In the genomic region with DNA sequence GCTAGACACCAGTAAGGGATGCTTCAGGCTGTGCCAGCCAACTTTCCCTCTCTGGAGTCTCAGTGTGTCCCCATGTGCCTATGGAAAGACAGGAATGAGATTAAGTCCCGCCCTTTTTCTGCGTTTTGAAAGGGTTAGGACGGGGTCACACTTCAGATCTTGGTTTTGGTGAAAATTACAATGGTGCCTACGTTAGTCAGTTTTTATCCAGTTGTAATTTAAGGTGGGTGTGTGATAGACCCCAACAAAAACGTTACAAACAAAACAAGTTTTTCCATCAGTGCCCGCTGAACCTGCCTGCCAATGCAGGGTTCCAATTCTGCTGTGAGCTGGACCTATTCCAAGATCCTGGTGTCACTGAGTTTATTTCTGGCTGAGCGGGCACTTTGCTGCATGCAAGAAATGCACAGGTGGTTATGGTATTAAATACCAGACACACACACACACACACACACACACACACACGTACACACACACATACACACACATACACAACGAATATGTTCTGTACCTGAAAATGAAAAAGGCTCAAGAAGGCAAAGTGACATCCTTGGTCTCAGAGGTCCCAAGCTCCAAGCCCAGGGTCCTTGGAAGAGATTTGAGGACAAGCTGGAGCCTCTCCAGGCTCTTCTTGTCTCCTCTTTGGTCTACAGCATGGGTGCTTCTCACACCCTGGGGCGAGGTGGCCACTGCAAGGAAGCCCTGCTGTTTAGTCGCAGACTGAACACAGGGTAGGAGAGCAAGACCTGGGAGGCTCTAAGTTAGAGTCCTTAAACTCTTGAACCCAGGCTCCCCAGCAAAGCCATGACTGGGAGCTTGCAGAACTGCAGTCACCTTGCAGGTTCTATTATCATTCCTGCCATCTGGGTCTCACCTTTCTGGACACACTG, we compare ENCODE assay signal across 8 mouse cellular contexts. TPM values are rescaled to one million over a fixed set of nuclear protein-coding genes. Genes with fewer than 3 reads are reported as not detected.
DNase-seq lines count a peak whose midpoint lies in the region; ATAC-seq and TF ChIP-seq lines count a peak whose summit lies in the region.

No protein-coding gene starts in this region.

- H3K9ac ChIP-seq in ES-E14 (ENCODE audit: insufficient read depth, low read depth, low read length, poor library complexity, severe bottlenecking), result peak overlapping the region; percentile 65
- peak overlapping the region; percentile 99 for H3K9ac ChIP-seq in forebrain, embryonic 11.5 days (ENCODE audit: low read length)
- peak overlapping the region; percentile 97 for H3K9ac ChIP-seq in intestine, embryonic 16.5 days (ENCODE audit: low read depth, low read length)

- in situ Hi-C loops in ES-E14 (cut with MboI; ENCODE audit: low sequenced_read_pairs in 2 of 2, unreplicated experiment in 2 of 2), result no loop called here

- peaks cover 8% of the 10 kb centered on the region for H3K36me3 ChIP-seq in C2C12 (ENCODE audit: control insufficient read depth, insufficient read depth)
- H3K36me3 ChIP-seq in ES-E14 (ENCODE audit: control insufficient read depth, insufficient read depth, low read length, poor library complexity, severe bottlenecking), result peaks cover 11% of the 10 kb centered on the region; the same call in 1 of the 2 replicates
- no peaks in the 10 kb centered on the region for H3K36me3 ChIP-seq in forebrain, embryonic 11.5 days (ENCODE audit: control insufficient read depth, insufficient read depth, low read length)
- H3K36me3 ChIP-seq in intestine, embryonic 16.5 days (ENCODE audit: control insufficient read depth, insufficient read depth, low read length), result no peaks in the 10 kb centered on the region
- H3K36me3 ChIP-seq in macrophage (ENCODE audit: inconsistent target), result no peaks in the 10 kb centered on the region

- peak overlapping the region; percentile 27 for H3ac ChIP-seq in C2C12 (ENCODE audit: control insufficient read depth, insufficient read length, low read depth)

- no peaks in the 10 kb centered on the region for H3K27me3 ChIP-seq in C2C12 (ENCODE audit: control insufficient read depth, insufficient read depth, insufficient read length)
- H3K27me3 ChIP-seq in forebrain, embryonic 11.5 days (ENCODE audit: control insufficient read depth, insufficient read depth, low read length), result no peaks in the 10 kb centered on the region
- no peaks in the 10 kb centered on the region for H3K27me3 ChIP-seq in intestine, embryonic 16.5 days (replicated peaks; ENCODE audit: control insufficient read depth, insufficient read depth, low read length)

- H3K4me2 ChIP-seq in forebrain, embryonic 11.5 days (ENCODE audit: low read depth, low read length, severe bottlenecking), result peak overlapping the region; percentile 79
- H3K4me2 ChIP-seq in intestine, embryonic 16.5 days (ENCODE audit: low read depth, low read length), result peak overlapping the region; percentile 82

- H3K4me3 ChIP-seq in C2C12 (ENCODE audit: insufficient read depth, poor library complexity, severe bottlenecking) (peak overlapping the region; percentile 92), ES-E14 (ENCODE audit: insufficient read depth in 1 of 2, low read depth in 1 of 2, low read length in 2 of 2, poor library complexity in 1 of 2, severe bottlenecking in 1 of 2) (peak overlapping the region; percentile 73 to 91), macrophage (ENCODE audit: inconsistent target) (peak overlapping the region; percentile 55)
- peak overlapping the region; percentile 99 for H3K4me3 ChIP-seq in forebrain, embryonic 11.5 days (ENCODE audit: low read depth, low read length)
- H3K4me3 ChIP-seq in intestine, embryonic 16.5 days (ENCODE audit: low read length), result peak overlapping the region; percentile 99

- H3K79me2 ChIP-seq in C2C12 (ENCODE audit: control insufficient read depth, insufficient read depth) (peaks cover 37% of the 10 kb centered on the region), macrophage (ENCODE audit: inconsistent target) (peaks cover 33% of the 10 kb centered on the region)

- H3K79me3 ChIP-seq in C2C12 (ENCODE audit: low read depth), result peaks cover 35% of the 10 kb centered on the region

- H3K27ac ChIP-seq in ES-E14 (ENCODE audit: insufficient read depth, low read depth, low read length, poor library complexity, severe bottlenecking), result peak overlapping the region; percentile 42; the same call in 1 of the 2 replicates
- H3K27ac ChIP-seq in forebrain, embryonic 11.5 days (ENCODE audit: low read depth, low read length), result peak overlapping the region; percentile 84
- H3K27ac ChIP-seq in intestine, embryonic 16.5 days (ENCODE audit: low read length), result peak overlapping the region; percentile 96
- H3K27ac ChIP-seq in macrophage, result peak overlapping the region; percentile 58

- no peaks in the 10 kb centered on the region for H3K9me3 ChIP-seq in ES-E14 (ENCODE audit: control insufficient read depth, insufficient read depth, low read depth, low read length)
- no peaks in the 10 kb centered on the region for H3K9me3 ChIP-seq in forebrain, embryonic 11.5 days (ENCODE audit: control insufficient read depth, low read length)
- no peaks in the 10 kb centered on the region for H3K9me3 ChIP-seq in intestine, embryonic 16.5 days (ENCODE audit: control insufficient read depth, low read length)

- no peak for TF ChIP-seq CTCF in C2C12 (IDR thresholded peaks at IDR 0.05; ENCODE audit: control insufficient read depth, insufficient read depth, insufficient read length)

- H3K4me1 ChIP-seq in ES-E14 (ENCODE audit: control insufficient read depth in 2 of 2, insufficient read depth in 2 of 2, low read length in 2 of 2, poor library complexity in 1 of 2), result peaks cover 3 to 15% of the 10 kb centered on the region in 2 experiments; a peak in 2 of 4 replicates
- peaks cover 15% of the 10 kb centered on the region for H3K4me1 ChIP-seq in forebrain, embryonic 11.5 days (replicated peaks; ENCODE audit: control insufficient read depth, insufficient read depth, low read length)
- H3K4me1 ChIP-seq in intestine, embryonic 16.5 days (ENCODE audit: control insufficient read depth, insufficient read depth, low read length), result peaks cover 30% of the 10 kb centered on the region

- no peak for ATAC-seq in forebrain, embryonic 11.5 days (replicated peaks; ENCODE audit: low FRiP score)
- no peak for ATAC-seq in intestine, embryonic 16.5 days

- 34% methylated on average over 11 of the region's 11 CpGs for WGBS in forebrain, embryonic 11.5 days
- WGBS in intestine, embryonic 16.5 days, result 27% methylated on average over 11 of the region's 11 CpGs
- 26% methylated on average over 11 of the region's 11 CpGs for WGBS in macrophage (ENCODE audit: missing documents)

- DNase-seq in ES-E14 (ENCODE audit: low read depth, low spot score), result no peak
- DNase-seq in forebrain, embryonic 11.5 days (ENCODE audit: low spot score), result no peak
- DNase-seq in urinary bladder, adult 2 months (ENCODE audit: low spot score), result no peak
- no peak for DNase-seq in frontal cortex, postnatal 10 days (ENCODE audit: low spot score in 2 of 2)
- DNase-seq in gastrocnemius, postnatal 10 days, result no peak

RNA-seq across cellular contexts. Expression of a gene that starts 30.9 kb away (rescaled TPM):
- 21.6 TPM for polyA plus RNA-seq in C2C12 (2012; fragmentation: generic; extraction: Trizol)
- total RNA-seq in ES-E14 (2012; rRNA removed), result 28.4 and 29.3 TPM in 2 replicates
- polyA plus RNA-seq in forebrain, embryonic 11.5 days (2014; fragmentation: Nextera tagmentation; extraction: Ambion mirVana), result 188 and 191 TPM in 2 replicates
- 82.5 and 85.9 TPM in 2 replicates for polyA plus RNA-seq in intestine, embryonic 16.5 days (2015; fragmentation: Nextera tagmentation; extraction: Ambion mirVana)
- 10 to 100 TPM in 24 of 26 experiments, 1 to 10 TPM in 2; 8.6 to 56.8 (median 32.7) TPM for total RNA-seq in macrophage (2018; cell fraction: chromatin; rRNA removed)
- 10 to 100 TPM in 24 of 26 experiments, 1 to 10 TPM in 2; 9.5 to 20.9 (median 14.7) TPM for total RNA-seq in macrophage (2018; cell fraction: cytosol; rRNA removed)
- 10 to 100 TPM in 24 of 26 experiments, 1 to 10 TPM in 2; 9.7 to 48.4 (median 15.8) TPM for total RNA-seq in macrophage (2018; cell fraction: nucleus; rRNA removed)
- 15.0 to 33.6 TPM (median 15.3 TPM) in 3 replicates for polyA plus RNA-seq in macrophage (2018)
- 29.8 and 33.0 TPM in 2 replicates for polyA plus RNA-seq in urinary bladder, adult 2 months (2012; rRNA removed)
- 10 to 100 TPM; 52.3 to 53.6 TPM for total RNA-seq in gastrocnemius, postnatal 10 days (2021)

RNA-seq across cellular contexts. Expression of a gene that starts 34.4 kb away (rescaled TPM):
- polyA plus RNA-seq in C2C12 (2012; fragmentation: generic; extraction: Trizol) (5.5 TPM), macrophage (2018) (0.59 to 1.1 TPM (median 0.90 TPM) in 3 replicates)
- total RNA-seq in ES-E14 (2012; rRNA removed), result 1.6 TPM in 2 replicates
- polyA plus RNA-seq in forebrain, embryonic 11.5 days (2014; fragmentation: Nextera tagmentation; extraction: Ambion mirVana), result 14.4 and 16.0 TPM in 2 replicates
- polyA plus RNA-seq in intestine, embryonic 16.5 days (2015; fragmentation: Nextera tagmentation; extraction: Ambion mirVana), result 4.6 and 5.5 TPM in 2 replicates
- 1 to 10 TPM in 4 of 26 experiments, under 1 TPM in 6, not detected in 16; 0.37 to 2.0 (median 0.86) TPM for total RNA-seq in macrophage (2018; cell fraction: chromatin; rRNA removed)
- total RNA-seq in macrophage (2018; cell fraction: cytosol; rRNA removed), result 1 to 10 TPM in 10 of 26 experiments, under 1 TPM in 16; 0.29 to 1.6 (median 0.92) TPM
- total RNA-seq in macrophage (2018; cell fraction: nucleus; rRNA removed), result 1 to 10 TPM in 5 of 26 experiments, under 1 TPM in 14, not detected in 7; 0.29 to 2.3 (median 0.63) TPM
- polyA plus RNA-seq in urinary bladder, adult 2 months (2012; rRNA removed), result 8.0 and 10.2 TPM in 2 replicates
- total RNA-seq in gastrocnemius, postnatal 10 days (2021), result 1 to 10 TPM in 1 of 2 experiments, under 1 TPM in 1; 0.94 to 1.6 TPM

RNA-seq across cellular contexts. Expression of a gene that starts 38.4 kb away (rescaled TPM):
- polyA plus RNA-seq in C2C12 (2012; fragmentation: generic; extraction: Trizol) (46.9 TPM), macrophage (2018) (23.8 to 53.3 TPM (median 24.9 TPM) in 3 replicates)
- 103 and 106 TPM in 2 replicates for total RNA-seq in ES-E14 (2012; rRNA removed)
- polyA plus RNA-seq in forebrain, embryonic 11.5 days (2014; fragmentation: Nextera tagmentation; extraction: Ambion mirVana), result 74.5 and 84.0 TPM in 2 replicates
- polyA plus RNA-seq in intestine, embryonic 16.5 days (2015; fragmentation: Nextera tagmentation; extraction: Ambion mirVana), result 40.0 and 44.8 TPM in 2 replicates
- 100 to 1,000 TPM in 1 of 26 experiments, 10 to 100 TPM in 25; 22.4 to 107 (median 44.5) TPM for total RNA-seq in macrophage (2018; cell fraction: chromatin; rRNA removed)
- total RNA-seq in macrophage (2018; cell fraction: cytosol; rRNA removed), result 10 to 100 TPM; 18.3 to 34.1 (median 24.5) TPM
- 10 to 100 TPM; 18.5 to 73.6 (median 27.9) TPM for total RNA-seq in macrophage (2018; cell fraction: nucleus; rRNA removed)
- polyA plus RNA-seq in urinary bladder, adult 2 months (2012; rRNA removed), result 29.1 and 34.4 TPM in 2 replicates
- total RNA-seq in gastrocnemius, postnatal 10 days (2021), result 10 to 100 TPM; 27.4 to 27.8 TPM

RNA-seq across cellular contexts. Expression of a gene that starts 49.7 kb away (rescaled TPM):
- polyA plus RNA-seq in C2C12 (2012; fragmentation: generic; extraction: Trizol), result 13.0 TPM
- 17.4 and 21.1 TPM in 2 replicates for total RNA-seq in ES-E14 (2012; rRNA removed)
- polyA plus RNA-seq in forebrain, embryonic 11.5 days (2014; fragmentation: Nextera tagmentation; extraction: Ambion mirVana), result 12.7 and 15.7 TPM in 2 replicates
- polyA plus RNA-seq in intestine, embryonic 16.5 days (2015; fragmentation: Nextera tagmentation; extraction: Ambion mirVana), result 4.1 and 4.8 TPM in 2 replicates
- 100 to 1,000 TPM in 16 of 26 experiments, 10 to 100 TPM in 10; 23.1 to 149 (median 116) TPM for total RNA-seq in macrophage (2018; cell fraction: chromatin; rRNA removed)
- total RNA-seq in macrophage (2018; cell fraction: cytosol; rRNA removed), result 10 to 100 TPM; 20.9 to 53.1 (median 35.9) TPM
- 100 to 1,000 TPM in 1 of 26 experiments, 10 to 100 TPM in 25; 20.9 to 101 (median 75.0) TPM for total RNA-seq in macrophage (2018; cell fraction: nucleus; rRNA removed)
- polyA plus RNA-seq in macrophage (2018), result 18.3 to 31.2 TPM (median 24.0 TPM) in 3 replicates
- 24.7 and 25.8 TPM in 2 replicates for polyA plus RNA-seq in urinary bladder, adult 2 months (2012; rRNA removed)
- total RNA-seq in gastrocnemius, postnatal 10 days (2021), result 1 to 10 TPM; 5.6 to 8.9 TPM

Comparison
In these comparisons a context has a peak if more than half of its experiments do, and no peak if none do; other contexts are left out.
1. H3K27ac ChIP-seq: peak in every context shown above with its lines; median percentile 96 in intestine, embryonic 16.5 days; 84 in forebrain, embryonic 11.5 days; 58 in macrophage; 42 in ES-E14.